Mouse (Mus musculus) MEL (cell line): ENCODE results near the gene Atf7.

Source experiments
- BHLHE40 ChIP-seq: IDR thresholded peaks from 2 replicates; pipeline ENCODE4 v1.6.1; 2012; ENCODE audit warnings: low read depth, mild to moderate bottlenecking, inconsistent platforms, low read length, improper control_type of control experiment, borderline replicate concordance
- CTCF ChIP-seq, 3 experiments: IDR thresholded peaks in 2 of 3; conservative IDR thresholded peaks in 1 of 3; 2 replicates each; pipeline ENCODE4 v1.5.1; 2011 to 2012; ENCODE audit warnings: low read length in 3 of 3, low read depth in 2 of 3, mild to moderate bottlenecking in 2 of 3, improper control_type of control experiment in 1 of 3, inconsistent platforms in 1 of 3, mixed read lengths in 1 of 3, moderate library complexity in 1 of 3; ENCODE audit not compliant: control insufficient read depth in 1 of 3, insufficient read depth in 1 of 3, poor library complexity in 1 of 3, severe bottlenecking in 1 of 3
- E2F4 ChIP-seq: IDR thresholded peaks from 2 replicates; pipeline ENCODE4 v1.6.1; 2011; ENCODE audit warnings: low read depth, low read length, improper control_type of control experiment, borderline replicate concordance
- ELF1 ChIP-seq: IDR thresholded peaks from 2 replicates; pipeline ENCODE4 v1.6.1; 2014; ENCODE audit warnings: low read depth, mild to moderate bottlenecking, inconsistent platforms, low read length, improper control_type of control experiment, moderate library complexity
- EP300 ChIP-seq, 2 experiments: IDR thresholded peaks; 2 replicates each; pipeline ENCODE4 v1.6.1; 2011; ENCODE audit warnings: improper control_type of control experiment in 2 of 2, low read length in 2 of 2, low read depth in 1 of 2, mild to moderate bottlenecking in 1 of 2
- GATA1 ChIP-seq: IDR thresholded peaks from 2 replicates; pipeline ENCODE4 v1.6.1; 2011; ENCODE audit warnings: low read depth, low read length, improper control_type of control experiment
- HCFC1 ChIP-seq: IDR thresholded peaks from 2 replicates; pipeline ENCODE4 v1.6.1; 2012; ENCODE audit warnings: low read depth, mild to moderate bottlenecking, inconsistent platforms, low read length, improper control_type of control experiment, moderate library complexity
- MAX ChIP-seq: IDR thresholded peaks from 2 replicates; pipeline ENCODE4 v1.6.1; 2011; ENCODE audit warnings: low read length, improper control_type of control experiment
- POLR2A ChIP-seq, 2 experiments: IDR thresholded peaks; 2 replicates each; pipeline ENCODE4 v1.6.1; 2011 to 2012; ENCODE audit warnings: low read length in 2 of 2, mild to moderate bottlenecking in 2 of 2, control low read depth in 1 of 2, improper control_type of control experiment in 1 of 2, low read depth in 1 of 2, moderate library complexity in 1 of 2; ENCODE audit not compliant: control insufficient read depth in 1 of 2, insufficient read depth in 1 of 2, poor library complexity in 1 of 2
- POLR2AphosphoS2 ChIP-seq: IDR thresholded peaks from 2 replicates; pipeline ENCODE4 v1.6.1; 2011; ENCODE audit warnings: low read length, improper control_type of control experiment
- POLR2AphosphoS5 ChIP-seq: IDR thresholded peaks from 2 replicates; pipeline ENCODE4 v1.6.1; 2012; ENCODE audit warnings: low read depth, borderline replicate concordance, mild to moderate bottlenecking, inconsistent platforms, low read length, moderate library complexity, mixed read lengths
- TCF12 ChIP-seq: IDR thresholded peaks from 2 replicates; pipeline ENCODE4 v1.6.1; 2014; ENCODE audit warnings: low read depth, mild to moderate bottlenecking, inconsistent platforms, low read length, improper control_type of control experiment, moderate library complexity
- USF1 ChIP-seq: IDR thresholded peaks from 2 replicates; pipeline ENCODE4 v1.6.1; 2014; ENCODE audit warnings: low read depth, mild to moderate bottlenecking, inconsistent platforms, low read length, improper control_type of control experiment, moderate library complexity
- ZKSCAN1 ChIP-seq: IDR thresholded peaks from 2 replicates; pipeline ENCODE4 v1.6.1; 2012; ENCODE audit warnings: low read depth, mild to moderate bottlenecking, inconsistent platforms, low read length, improper control_type of control experiment, moderate library complexity

GRCm38 (mm10) chr15:102518859-102519201 lies 106.4 kb downstream of the Atf7 start:
- TF ChIP-seq USF1 (no peak), CTCF (IDR thresholded peaks at IDR 0.05 in 2 of 3, conservative IDR thresholded peaks at IDR 0.05 in 1 of 3; ENCODE audit: control insufficient read depth in 1 of 3, insufficient read depth in 1 of 3, low read depth in 2 of 3, low read length in 3 of 3, poor library complexity in 1 of 3, severe bottlenecking in 1 of 3) (no peak), POLR2A (IDR thresholded peaks at IDR 0.05; ENCODE audit: control insufficient read depth in 1 of 2, insufficient read depth in 1 of 2, low read depth in 1 of 2, low read length in 2 of 2, poor library complexity in 1 of 2) (no peak; a peak in 1 of 4 replicates), POLR2AphosphoS2 (no peak), HCFC1 (no peak), GATA1 (no peak), TCF12 (no peak), EP300 (IDR thresholded peaks at IDR 0.05; ENCODE audit: low read depth in 1 of 2, low read length in 2 of 2) (0 out of 4 replicates have a peak, but pooled peaks of 1 of the 2 experiments have one; percentile 9), POLR2AphosphoS5 (no peak), E2F4 (0 out of 2 replicates have a peak, but pooled peaks have one; percentile 11), ZKSCAN1 (no peak), ELF1 (no peak), BHLHE40 (no peak), MAX (no peak; the same call in 1 of the 2 replicates)
